Comparison of ENCODE assay signal across 8 mouse cellular contexts in genomic region chr9:100415328-100415979, GRCm38 (mm10).
DNase-seq lines count a peak whose midpoint lies in the region; ATAC-seq lines count a peak whose summit lies in the region.

No protein-coding gene starts in this region.

- WGBS in forebrain, embryonic 12.5 days: 34% methylated on average over 7 of the region's 7 CpGs
- 35% methylated on average over 7 of the region's 7 CpGs for WGBS in kidney, embryonic 14.5 days
- WGBS in limb, embryonic 13.5 days: 25% methylated on average over 7 of the region's 7 CpGs
- 49% methylated on average over 7 of the region's 7 CpGs for WGBS in heart, embryonic 12.5 days

- no peak overlapping the region for H3K9ac ChIP-seq in forebrain, embryonic 12.5 days
- no peak overlapping the region for H3K9ac ChIP-seq in kidney, embryonic 14.5 days (ENCODE audit: low read depth, low read length)
- no peak overlapping the region for H3K9ac ChIP-seq in limb, embryonic 13.5 days
- H3K9ac ChIP-seq in heart, embryonic 12.5 days: no peak overlapping the region

- peak; percentile 78 for ATAC-seq in forebrain, embryonic 12.5 days (ENCODE audit: low FRiP score)
- ATAC-seq in kidney, embryonic 14.5 days (ENCODE audit: low FRiP score, low TSS enrichment): peak; percentile 46; the same call in 1 of the 2 replicates
- peak; percentile 73 for ATAC-seq in limb, embryonic 13.5 days (ENCODE audit: low FRiP score, low read depth)
- no peak for ATAC-seq in heart, embryonic 12.5 days (ENCODE audit: insufficient number of reproducible peaks, low FRiP score)

- H3K27me3 ChIP-seq in forebrain, embryonic 12.5 days: no peaks in the 10 kb centered on the region
- H3K27me3 ChIP-seq in kidney, embryonic 14.5 days (ENCODE audit: control insufficient read depth, insufficient read depth, low read length): no peaks in the 10 kb centered on the region
- H3K27me3 ChIP-seq in limb, embryonic 13.5 days: no peaks in the 10 kb centered on the region
- no peaks in the 10 kb centered on the region for H3K27me3 ChIP-seq in heart, embryonic 12.5 days (replicated peaks)

- H3K36me3 ChIP-seq in forebrain, embryonic 12.5 days (replicated peaks): no peaks in the 10 kb centered on the region
- no peaks in the 10 kb centered on the region for H3K36me3 ChIP-seq in kidney, embryonic 14.5 days (ENCODE audit: control insufficient read depth, insufficient read depth, low read length)
- no peaks in the 10 kb centered on the region for H3K36me3 ChIP-seq in limb, embryonic 13.5 days
- H3K36me3 ChIP-seq in heart, embryonic 12.5 days: no peaks in the 10 kb centered on the region

- no peak overlapping the region for H3K4me3 ChIP-seq in forebrain, embryonic 12.5 days (replicated peaks)
- no peak overlapping the region for H3K4me3 ChIP-seq in kidney, embryonic 14.5 days (ENCODE audit: low read length)
- no peak overlapping the region for H3K4me3 ChIP-seq in limb, embryonic 13.5 days
- H3K4me3 ChIP-seq in heart, embryonic 12.5 days: no peak overlapping the region

- peak; percentile 21 to 36 for DNase-seq in left cerebral cortex, adult 18-20 months (ENCODE audit: low spot score in 2 of 2)
- no peak for DNase-seq in left cerebral cortex, adult 11 months (ENCODE audit: low spot score)
- DNase-seq in right cerebral cortex, postnatal 25 days: peak; percentile 27
- no peak for DNase-seq in thymus, postnatal 14 days

- H3K4me2 ChIP-seq in forebrain, embryonic 12.5 days: no peak overlapping the region
- H3K4me2 ChIP-seq in kidney, embryonic 14.5 days (replicated peaks; ENCODE audit: low read depth, low read length): no peak overlapping the region
- no peak overlapping the region for H3K4me2 ChIP-seq in limb, embryonic 13.5 days (replicated peaks)
- no peak overlapping the region for H3K4me2 ChIP-seq in heart, embryonic 12.5 days

- H3K9me3 ChIP-seq in forebrain, embryonic 12.5 days: no peaks in the 10 kb centered on the region
- H3K9me3 ChIP-seq in kidney, embryonic 14.5 days (ENCODE audit: control insufficient read depth, low read length): no peaks in the 10 kb centered on the region
- H3K9me3 ChIP-seq in limb, embryonic 13.5 days: no peaks in the 10 kb centered on the region
- H3K9me3 ChIP-seq in heart, embryonic 12.5 days (replicated peaks): no peaks in the 10 kb centered on the region

- peak overlapping the region; percentile 54; the same call in 1 of the 2 replicates for H3K27ac ChIP-seq in forebrain, embryonic 12.5 days
- H3K27ac ChIP-seq in kidney, embryonic 14.5 days (ENCODE audit: low read depth, low read length): no peak overlapping the region
- no peak overlapping the region for H3K27ac ChIP-seq in limb, embryonic 13.5 days
- H3K27ac ChIP-seq in heart, embryonic 12.5 days (ENCODE audit: poor library complexity, severe bottlenecking): no peak overlapping the region

- H3K4me1 ChIP-seq in forebrain, embryonic 12.5 days: peaks cover 33% of the 10 kb centered on the region
- H3K4me1 ChIP-seq in kidney, embryonic 14.5 days (ENCODE audit: control insufficient read depth, insufficient read depth, low read length): 0 out of 2 replicates have a peak, but pooled peaks cover 3% of the 10 kb centered on the region
- peaks cover 7% of the 10 kb centered on the region for H3K4me1 ChIP-seq in limb, embryonic 13.5 days
- H3K4me1 ChIP-seq in heart, embryonic 12.5 days (replicated peaks): peaks cover 3% of the 10 kb centered on the region; the same call in 1 of the 2 replicates

Comparison
In these comparisons a context has a peak if more than half of its experiments do, and no peak if none do; other contexts are left out.
1. DNase-seq: peak in left cerebral cortex, adult 18-20 months (2 of 2) and right cerebral cortex, postnatal 25 days (single experiment); none in left cerebral cortex, adult 11 months (single experiment) and thymus, postnatal 14 days (single experiment).